Mouse (Mus musculus) R1 (cell line): Measurements from ENCODE around the gene Zfp653.

ENCODE experiments used
- DNase-seq: peaks from one replicate; pipeline ENCODE4 v3.0.0-alpha.2; 2018; ENCODE audit warnings: low read depth, low spot score

The Zfp653 gene

GRCm38 (mm10) chr9:22030386-22030785, 40.8 kb downstream of the Zfp653 start:
- no peak for DNase-seq

- DNase-seq = no peak
Observed at GRCm38 (mm10) chr9:22028467-22028866, 42.7 kb downstream of the Zfp653 start.

GRCm38 (mm10) chr9:22024592-22024991, 46.6 kb downstream of the Zfp653 start:
- DNase-seq = no peak

- no peak for DNase-seq
Observed at GRCm38 (mm10) chr9:22017208-22017825, 53.9 kb downstream of the Zfp653 start.

GRCm38 (mm10) chr9:22016245-22016644, 54.9 kb downstream of the Zfp653 start:
- no peak for DNase-seq

GRCm38 (mm10) chr9:22012731-22013130, 58.4 kb downstream of the Zfp653 start:
- no peak for DNase-seq

- DNase-seq = no peak
Observed at GRCm38 (mm10) chr9:22011055-22011454, 60.1 kb downstream of the Zfp653 start.
